Mouse (Mus musculus) stomach, postnatal 0 days (tissue): ENCODE data around the gene Hoga1.

Experiments
- CTCF ChIP-seq: IDR thresholded peaks from 2 replicates; pipeline ENCODE4 v1.5.1; 2016; ENCODE audit warnings: antibody characterized with exemption, low read depth, mild to moderate bottlenecking, moderate library complexity
- EP300 ChIP-seq: optimal IDR thresholded peaks from 2 replicates; pipeline ENCODE3; 2016; ENCODE audit warnings: antibody characterized with exemption

GRCm38 (mm10) chr19:42010436-42010835 is 35.0 kb upstream of the Hoga1 start:
- no peak for TF ChIP-seq CTCF
- no peak for TF ChIP-seq EP300
